Mouse (Mus musculus) CH12.LX (cell line): ENCODE measurements around the gene Fbxo11. TPM values are rescaled to one million over a fixed set of nuclear protein-coding genes. Genes with fewer than 3 reads are reported as not detected.
"Not testable (repeated sequence)": the region's sequence is repeated elsewhere in the genome, so short reads cannot be mapped to it uniquely, and the experiment has no call there.

Source experiments
- DNase-seq: peaks from one replicate; pipeline ENCODE4 v3.0.0-alpha.2; 2013; ENCODE audit errors: extremely low read depth
- H3K27ac ChIP-seq: 2 replicates; pipeline ENCODE4 v1.5.1; 2012; ENCODE audit warnings: low read depth, mild to moderate bottlenecking, control low read depth, moderate library complexity; ENCODE audit not compliant: insufficient read depth
- H3K27me3 ChIP-seq: replicated peaks from 2 replicates; pipeline ENCODE3; 2012; ENCODE audit warnings: inconsistent platforms
- H3K36me3 ChIP-seq, 2 experiments: replicated peaks in 1 of 2; 2 replicates each; pipeline versions ENCODE3 to v1.6.1; 2012; ENCODE audit warnings: inconsistent platforms in 1 of 2, low read length in 1 of 2, mild to moderate bottlenecking in 1 of 2, mixed read lengths in 1 of 2, moderate library complexity in 1 of 2; ENCODE audit not compliant: control insufficient read depth in 1 of 2, insufficient read depth in 1 of 2
- H3K4me1 ChIP-seq, 2 experiments: 2 replicates each; pipeline ENCODE4 v1.6.1; 2012; ENCODE audit warnings: inconsistent platforms in 1 of 2, moderate library complexity in 1 of 2; ENCODE audit not compliant: insufficient read depth in 2 of 2, control insufficient read depth in 1 of 2
- H3K4me2 ChIP-seq: 2 replicates; pipeline ENCODE4 v1.6.1; 2012; ENCODE audit warnings: low read depth, mild to moderate bottlenecking, control low read depth; ENCODE audit not compliant: poor library complexity, insufficient read depth, severe bottlenecking
- H3K4me3 ChIP-seq, 3 experiments: fragments of 150-350 bp in 1 of 3; sonication (generic) in 1 of 3; replicated peaks in 1 of 3; 2 replicates each; pipeline versions ENCODE3 to v1.5.1; 2011 to 2012; ENCODE audit warnings: low read depth in 2 of 3, low read length in 2 of 3, mild to moderate bottlenecking in 2 of 3, moderate library complexity in 2 of 3, control low read depth in 1 of 3, improper control_type of control experiment in 1 of 3, inconsistent platforms in 1 of 3, mixed read lengths in 1 of 3; ENCODE audit not compliant: poor library complexity in 1 of 3
- H3K79me2 ChIP-seq: replicated peaks from 2 replicates; pipeline ENCODE4 v1.6.1; 2012; ENCODE audit warnings: mild to moderate bottlenecking, moderate library complexity; ENCODE audit not compliant: control insufficient read depth, poor library complexity, insufficient read depth, severe bottlenecking; ENCODE audit errors: extremely low read depth
- H3K9ac ChIP-seq: 2 replicates; pipeline ENCODE4 v1.6.1; 2012; ENCODE audit warnings: low read depth, mild to moderate bottlenecking, control low read depth, moderate library complexity; ENCODE audit not compliant: insufficient read depth
- H3K9me3 ChIP-seq: replicated peaks from 2 replicates; pipeline ENCODE3; 2012; ENCODE audit warnings: low read length, inconsistent platforms, mixed read lengths
- BHLHE40 ChIP-seq: IDR thresholded peaks from 2 replicates; pipeline ENCODE4 v1.6.1; 2011; ENCODE audit warnings: mild to moderate bottlenecking, low read depth, low read length, improper control_type of control experiment
- CHD2 ChIP-seq: IDR thresholded peaks from 2 replicates; pipeline ENCODE4 v1.6.1; 2011; ENCODE audit warnings: low read length, improper control_type of control experiment
- CTCF ChIP-seq, 2 experiments: IDR thresholded peaks in 1 of 2; conservative IDR thresholded peaks in 1 of 2; 2 replicates each; pipeline ENCODE4 v1.5.1; 2011 to 2012; ENCODE audit warnings: low read depth in 2 of 2, low read length in 2 of 2, improper control_type of control experiment in 1 of 2, inconsistent platforms in 1 of 2, mild to moderate bottlenecking in 1 of 2, moderate library complexity in 1 of 2
- ELF1 ChIP-seq: IDR thresholded peaks from 2 replicates; pipeline ENCODE4 v1.6.1; 2014; ENCODE audit warnings: low read depth, mild to moderate bottlenecking, inconsistent platforms, low read length, improper control_type of control experiment
- GABPA ChIP-seq: IDR thresholded peaks from 2 replicates; pipeline ENCODE4 v1.6.1; 2012; ENCODE audit warnings: low read depth, low read length, improper control_type of control experiment, inconsistent platforms; ENCODE audit not compliant: insufficient replicate concordance
- JUND ChIP-seq: conservative IDR thresholded peaks from 2 replicates; pipeline ENCODE4 v1.6.1; 2011; ENCODE audit warnings: low read depth, low read length, improper control_type of control experiment
- MAFK ChIP-seq: IDR thresholded peaks from 2 replicates; pipeline ENCODE4 v1.6.1; 2011; ENCODE audit warnings: low read length, improper control_type of control experiment; ENCODE audit not compliant: insufficient replicate concordance
- MAX ChIP-seq: IDR thresholded peaks from 2 replicates; pipeline ENCODE4 v1.6.1; 2011; ENCODE audit warnings: low read length, improper control_type of control experiment
- MEF2A ChIP-seq: IDR thresholded peaks from 2 replicates; pipeline ENCODE4 v1.6.1; 2014; ENCODE audit warnings: low read depth, mild to moderate bottlenecking, inconsistent platforms, low read length, improper control_type of control experiment, borderline replicate concordance
- MXI1 ChIP-seq: IDR thresholded peaks from 2 replicates; pipeline ENCODE4 v1.6.1; 2011; ENCODE audit warnings: mild to moderate bottlenecking, low read depth, low read length, improper control_type of control experiment
- MYC ChIP-seq: IDR thresholded peaks from 2 replicates; pipeline ENCODE4 v1.6.1; 2011; ENCODE audit warnings: low read depth, mild to moderate bottlenecking, improper control_type of control experiment, low read length
- PAX5 ChIP-seq: IDR thresholded peaks from 2 replicates; pipeline ENCODE4 v1.6.1; 2012; ENCODE audit warnings: low read length, inconsistent platforms, mixed read lengths
- POLR2AphosphoS2 ChIP-seq: IDR thresholded peaks from 2 replicates; pipeline ENCODE4 v1.6.1; 2011; ENCODE audit warnings: low read depth, low read length, improper control_type of control experiment
- RAD21 ChIP-seq: IDR thresholded peaks from 2 replicates; pipeline ENCODE4 v1.6.1; 2011; ENCODE audit warnings: low read depth, mild to moderate bottlenecking, low read length, improper control_type of control experiment, moderate library complexity
- RCOR1 ChIP-seq: conservative IDR thresholded peaks from 2 replicates; pipeline ENCODE4 v1.6.1; 2012; ENCODE audit warnings: low read depth, mild to moderate bottlenecking, inconsistent platforms, low read length, improper control_type of control experiment
- SIN3A ChIP-seq: IDR thresholded peaks from 2 replicates; pipeline ENCODE4 v1.6.1; 2012; ENCODE audit warnings: low read length, improper control_type of control experiment, inconsistent platforms
- SMC3 ChIP-seq: IDR thresholded peaks from 2 replicates; pipeline ENCODE4 v1.6.1; 2011; ENCODE audit warnings: low read depth, low read length, improper control_type of control experiment
- UBTF ChIP-seq: IDR thresholded peaks from 2 replicates; pipeline ENCODE4 v1.6.1; 2012; ENCODE audit warnings: low read depth, mild to moderate bottlenecking, inconsistent platforms, low read length, improper control_type of control experiment, moderate library complexity
- USF1 ChIP-seq: IDR thresholded peaks from 2 replicates; pipeline ENCODE4 v1.6.1; 2014; ENCODE audit warnings: low read depth, mild to moderate bottlenecking, inconsistent platforms, low read length, improper control_type of control experiment
- ZC3H11A ChIP-seq: IDR thresholded peaks from 2 replicates; pipeline ENCODE4 v1.6.1; 2012; ENCODE audit warnings: low read depth, mild to moderate bottlenecking, inconsistent platforms, low read length, improper control_type of control experiment
- ZKSCAN1 ChIP-seq: IDR thresholded peaks from 2 replicates; pipeline ENCODE4 v1.6.1; 2012; ENCODE audit warnings: low read depth, inconsistent platforms, low read length, improper control_type of control experiment, borderline replicate concordance
- ZMIZ1 ChIP-seq: IDR thresholded peaks from 2 replicates; pipeline ENCODE4 v1.6.1; 2012; ENCODE audit warnings: low read depth, mild to moderate bottlenecking, inconsistent platforms, low read length, improper control_type of control experiment
- ZNF384 ChIP-seq: IDR thresholded peaks from 2 replicates; pipeline ENCODE4 v1.6.1; 2012; ENCODE audit warnings: low read depth, low read length, improper control_type of control experiment, inconsistent platforms
- dilution Hi-C: fragments of 300-500 bp; cut with MboI; formaldehyde crosslinking; loops from 2 replicates; pipeline ENCODE4 v1.14.3; 2020; ENCODE audit warnings: low sequenced_read_pairs; ENCODE audit not compliant: extremely low pct_unique_long_range_greater_than_20kb, extremely low pct_ligation_motif_present
- in situ Hi-C: fragments of 300-500 bp; cut with MboI; formaldehyde crosslinking; loops from 3 replicates; pipeline ENCODE4 v1.14.3; 2019; ENCODE audit warnings: low sequenced_read_pairs, low pct_ligation_motif_present, low pct_unique_long_range_greater_than_20kb, mixed read lengths
- polyA plus RNA-seq: library from polyadenylated mRNA; unstranded; fragments of >175 nt; gene quantifications from 2 replicates; pipeline ENCODE4 v1.2.1, GENCODE M21; 2012; ENCODE audit warnings: low read depth; ENCODE audit not compliant: insufficient read length
- total RNA-seq, 2 experiments: library from RNA; depleted of rRNA; stranded (reverse); fragments of 300-350 nt in 1 of 2; fragments of >200 nt in 1 of 2; gene quantifications; 2 replicates each; pipeline ENCODE4 v1.2.3; 2012 to 2014

Gene Fbxo11
- total and polyA plus RNA-seq, 3 experiments = 37.6 to 61.8 (median 61.0) TPM

DNA sequence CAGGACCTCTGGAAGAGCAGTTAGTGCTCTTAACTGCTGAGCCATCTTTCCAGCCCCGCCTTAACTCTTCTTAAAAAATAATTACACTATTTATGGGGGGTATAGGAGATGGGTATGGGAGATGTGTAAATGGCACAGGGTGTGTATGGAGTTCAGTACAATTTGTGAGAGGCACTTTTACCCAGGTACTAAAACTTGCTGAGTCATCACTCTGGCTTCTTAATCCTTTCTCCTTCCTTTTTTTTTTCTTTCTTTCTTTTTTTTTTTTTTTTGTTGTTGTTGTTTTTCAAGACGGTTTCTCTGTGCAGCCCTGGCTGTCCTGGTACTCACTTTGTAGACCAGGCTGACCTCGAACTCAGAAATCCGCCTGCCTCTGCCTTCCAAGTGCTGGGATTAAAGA is 88.2 kb downstream of the Fbxo11 start:
- in situ Hi-C loops, H3K27me3 ChIP-seq, H3K27ac ChIP-seq, H3K9me3 ChIP-seq, dilution Hi-C loops, DNase-seq: not testable (repeated sequence)
- Histone ChIP-seq H3K4me3 (peak overlapping the region in 2 of 3 experiments; percentile 10 to 15), H3K4me2 (peak overlapping the region; percentile 81; the same call in 1 of the 2 replicates), H3K36me3 (peaks cover 14 to 37% of the 10 kb centered on the region in 2 experiments), H3K9ac (peak overlapping the region; percentile 74), H3K79me2 (peaks cover 61% of the 10 kb centered on the region), H3K4me1 (peaks cover 20 to 50% of the 10 kb centered on the region in 2 experiments)
- TF ChIP-seq MAFK = peak; percentile 99

DNA sequence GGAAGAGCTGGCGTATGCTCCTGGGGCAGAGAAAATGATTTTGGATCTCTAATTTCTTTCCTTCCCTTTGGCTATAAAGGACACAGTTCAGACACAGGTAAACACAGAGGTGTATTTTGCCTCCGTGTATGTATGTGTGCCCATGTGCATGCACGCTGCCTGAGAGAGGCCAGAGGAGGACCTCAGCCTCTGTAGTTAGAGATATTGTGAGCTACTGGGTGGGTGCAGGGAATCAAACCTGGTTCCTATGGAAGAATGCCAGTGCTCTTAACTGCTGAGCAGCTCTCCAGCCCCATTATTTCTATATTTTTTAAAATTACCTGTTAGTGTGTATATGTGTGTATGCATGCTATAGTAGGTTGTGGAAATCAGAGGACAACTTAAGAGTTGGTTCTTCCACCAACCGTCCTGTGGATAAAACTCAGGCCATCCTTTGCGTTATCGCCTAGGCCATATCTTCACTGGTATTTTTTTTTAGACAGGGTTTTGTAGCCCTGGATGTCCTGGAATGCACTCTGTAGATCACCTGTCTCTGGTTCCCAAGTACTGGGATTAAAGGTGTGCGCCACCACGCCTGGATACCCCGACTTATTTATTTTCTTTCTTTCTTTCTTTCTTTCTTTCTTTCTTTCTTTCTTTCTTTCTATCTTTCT is 88.8 kb downstream of the Fbxo11 start:
- H3K27ac ChIP-seq = peak overlapping the region; percentile 49; the same call in 1 of the 2 replicates
- H3K4me1 ChIP-seq = peaks cover 20 to 52% of the 10 kb centered on the region in 2 experiments
- in situ Hi-C loops (no loop called here), dilution Hi-C loops (no loop called here)
- peaks cover 55% of the 10 kb centered on the region for H3K79me2 ChIP-seq
- H3K27me3 ChIP-seq = no peaks in the 10 kb centered on the region
- H3K9ac ChIP-seq = peak overlapping the region; percentile 74
- TF ChIP-seq MYC (peak; percentile 53; the same call in 1 of the 2 replicates), RAD21 (no peak), CHD2 (peak; percentile 30; the same call in 1 of the 2 replicates), MAX (0 out of 2 replicates have a peak, but pooled peaks have one; percentile 33), MAFK (peak; percentile 12; the same call in 1 of the 2 replicates)
- TF ChIP-seq, all 38 proteins: peak for 4
- peak overlapping the region; percentile 83 to 91 (median 87) for H3K4me3 ChIP-seq
- peaks cover 14% of the 10 kb centered on the region for H3K9me3 ChIP-seq
- DNase-seq = no peak
- H3K36me3 ChIP-seq = peaks cover 12 to 31% of the 10 kb centered on the region in 2 experiments
- peak overlapping the region; percentile 81 for H3K4me2 ChIP-seq

DNA sequence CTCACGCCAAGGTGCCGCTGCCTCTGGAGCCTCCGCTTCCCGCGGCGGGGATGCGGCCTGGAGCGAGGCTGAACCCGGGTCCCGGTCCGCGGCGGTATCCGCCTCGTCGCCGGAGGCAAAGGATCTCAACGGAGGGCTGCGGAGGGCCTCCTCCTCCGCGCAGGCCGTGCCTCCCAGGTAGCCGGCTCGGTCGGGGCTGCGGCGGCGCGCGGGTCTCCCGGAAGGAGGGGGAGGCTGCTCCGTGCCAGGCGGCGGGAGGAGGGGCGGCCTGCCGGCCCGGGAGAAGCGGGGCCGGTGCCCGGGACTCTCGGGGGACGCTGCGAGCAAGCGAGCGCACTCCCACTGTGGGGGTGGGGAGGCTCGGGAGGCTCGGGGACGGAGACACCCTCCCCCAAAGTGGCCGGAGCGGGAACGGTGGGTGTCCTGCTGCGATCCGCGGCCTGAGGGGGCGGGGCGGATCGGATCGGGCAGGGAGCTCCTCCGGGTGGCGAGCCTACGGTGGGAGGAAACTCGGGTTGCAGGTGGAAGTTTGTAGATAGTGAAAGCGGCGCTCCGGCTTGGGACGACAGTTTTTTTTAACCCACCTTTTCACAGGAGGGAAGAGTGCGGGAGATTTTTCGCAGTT is 89.8 kb downstream of the Fbxo11 start:
- peaks cover 8 to 23% of the 10 kb centered on the region in 2 experiments for H3K36me3 ChIP-seq
- H3K9me3 ChIP-seq = peaks cover 14% of the 10 kb centered on the region
- H3K27me3 ChIP-seq = no peaks in the 10 kb centered on the region
- H3K4me2 ChIP-seq = peak overlapping the region; percentile 81; the same call in 1 of the 2 replicates
- peaks cover 47% of the 10 kb centered on the region for H3K79me2 ChIP-seq
- in situ Hi-C loops (no loop called here), dilution Hi-C loops (no loop called here)
- peak overlapping the region; percentile 83 to 91 (median 87) for H3K4me3 ChIP-seq
- DNase-seq = peak; percentile 59
- H3K4me1 ChIP-seq = peaks cover 16 to 43% of the 10 kb centered on the region in 2 experiments
- H3K27ac ChIP-seq = peak overlapping the region; percentile 93
- H3K9ac ChIP-seq = peak overlapping the region; percentile 74
- TF ChIP-seq MEF2A = no peak
- TF ChIP-seq PAX5 = no peak
- TF ChIP-seq SIN3A = peak; percentile 63
- no peak for TF ChIP-seq RAD21
- no peak for TF ChIP-seq GABPA
- no peak for TF ChIP-seq ZKSCAN1
- no peak for TF ChIP-seq POLR2AphosphoS2
- no peak for TF ChIP-seq ZMIZ1
- TF ChIP-seq BHLHE40 = no peak
- TF ChIP-seq CHD2 = peak; percentile 73
- no peak for TF ChIP-seq RCOR1
- no peak for TF ChIP-seq ZC3H11A
- TF ChIP-seq USF1 = no peak
- no peak for TF ChIP-seq JUND
- TF ChIP-seq ELF1 = no peak
- peak; percentile 8; the same call in 1 of the 2 replicates for TF ChIP-seq MXI1
- peak; percentile 82; the same call in 1 of the 2 replicates for TF ChIP-seq UBTF
- TF ChIP-seq CTCF (conservative IDR thresholded peaks at IDR 0.05 in 1 of 2, IDR thresholded peaks at IDR 0.05 in 1 of 2; ENCODE audit: low read depth in 2 of 2, low read length in 2 of 2) = no peak
- no peak; the same call in 1 of the 2 replicates for TF ChIP-seq SMC3
- peak; percentile 45; the same call in 1 of the 2 replicates for TF ChIP-seq ZNF384
- TF ChIP-seq MAX = no peak
